Mouse (Mus musculus) left cerebral cortex, adult 8-10 months (tissue): ENCODE measurements at regions not wholly inside any gene's neighbourhood (a gene's known extent, or its start where the extent isn't known, plus 50 kb on each side); places are given as distances from the start of the nearest gene placed in this dataset.

ENCODE experiments used
- DNase-seq, 2 experiments: peaks; one replicate each; pipeline ENCODE4 v3.0.0; 2022; ENCODE audit warnings: low spot score in 2 of 2

GRCm38 (mm10) chr10:122564473-122564872 lies 114.1 kb upstream of the Ppm1h start:
- DNase-seq = no peak

- no peak for DNase-seq
Measured at GRCm38 (mm10) chr10:122566601-122567000, 112.0 kb upstream of the Ppm1h start.

DNA sequence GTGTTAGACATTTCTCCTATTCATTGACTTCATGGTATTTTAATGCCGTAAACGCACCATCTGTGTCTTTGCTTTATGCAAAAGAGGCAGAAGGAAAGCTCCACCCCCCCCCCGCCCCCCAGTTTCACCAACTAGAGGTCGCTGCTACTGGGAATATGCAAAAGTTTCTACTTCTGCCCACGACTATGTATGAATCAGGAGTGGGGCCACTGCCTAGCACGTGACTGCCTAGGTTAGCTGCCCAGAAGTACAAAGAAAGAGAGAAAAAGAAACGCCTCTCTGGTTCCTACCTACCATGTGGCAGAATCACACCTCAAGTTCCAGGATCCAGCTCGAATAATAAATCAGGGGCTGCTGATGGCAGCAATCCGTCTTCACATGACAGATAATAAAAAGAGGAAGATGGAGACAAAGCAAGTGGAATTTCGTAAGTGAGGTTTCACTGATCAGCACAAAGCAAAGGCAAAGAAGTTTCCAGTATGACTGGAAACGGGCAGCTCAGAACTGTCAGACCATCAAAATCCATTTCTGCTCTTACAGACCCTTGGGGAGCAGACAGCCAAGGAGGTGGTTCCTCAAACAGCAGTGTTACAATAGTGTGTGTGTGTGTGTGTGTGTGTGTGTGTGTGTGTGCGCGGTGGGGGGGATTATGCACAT lies 108.9 kb upstream of the Ppm1h start:
- DNase-seq = peak in 1 of 2 experiments; percentile 32

DNA sequence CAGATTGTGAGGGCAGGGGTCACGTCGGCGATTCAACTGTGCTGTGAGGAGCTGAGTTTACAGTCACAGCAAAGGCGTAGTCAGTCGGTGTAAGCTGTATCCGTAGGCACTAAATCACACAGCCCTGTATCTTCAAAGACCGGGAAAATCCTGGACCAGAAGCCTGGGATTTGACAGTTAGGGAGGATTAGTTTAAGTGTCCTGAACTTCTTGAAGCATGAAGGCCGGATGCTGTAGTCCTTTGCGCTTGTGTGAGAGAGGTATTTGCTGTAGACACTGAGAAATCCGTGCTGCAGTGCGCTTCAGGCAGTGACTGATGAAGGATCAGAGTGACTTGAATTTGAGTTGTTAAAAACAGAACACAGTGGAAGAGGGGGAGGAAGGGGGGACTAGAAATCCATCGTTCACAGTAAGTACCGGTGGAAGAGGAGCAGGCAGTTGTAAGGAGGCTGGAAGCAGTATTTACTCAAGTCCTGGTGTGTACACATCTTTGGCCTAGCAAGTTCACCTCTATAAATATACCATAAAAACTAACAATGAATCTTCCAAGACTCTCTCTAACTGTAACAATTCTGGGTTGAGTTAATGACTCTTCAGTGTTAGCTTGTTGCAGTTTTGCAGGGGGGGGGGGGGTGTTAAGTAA lies 107.5 kb upstream of the Ppm1h start:
- no peak for DNase-seq

- DNase-seq = no peak
Measured at GRCm38 (mm10) chr10:122576171-122577063, 102.1 kb upstream of the Ppm1h start.

GRCm38 (mm10) chr10:122578209-122579001 lies 100.2 kb upstream of the Ppm1h start:
- no peak for DNase-seq

DNA sequence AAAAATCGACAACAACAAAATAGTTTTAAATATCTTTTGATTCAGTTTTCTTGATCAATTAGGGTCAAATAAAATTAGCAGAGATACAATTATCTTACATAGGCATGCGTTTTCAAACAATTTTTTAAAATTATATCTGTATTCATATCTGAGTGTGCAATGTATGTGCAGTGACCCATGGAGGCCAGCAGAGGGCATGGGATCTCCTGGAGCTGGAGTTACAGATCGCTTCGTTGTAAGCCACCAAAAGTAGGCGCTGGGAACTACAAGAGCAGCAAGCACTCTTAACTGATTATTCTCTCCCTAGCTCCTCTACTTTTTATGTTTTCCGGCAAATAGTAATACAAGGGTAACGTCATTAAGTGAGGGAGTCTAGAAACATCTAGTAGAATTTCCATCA lies 97.5 kb upstream of the Ppm1h start:
- DNase-seq = no peak

DNA sequence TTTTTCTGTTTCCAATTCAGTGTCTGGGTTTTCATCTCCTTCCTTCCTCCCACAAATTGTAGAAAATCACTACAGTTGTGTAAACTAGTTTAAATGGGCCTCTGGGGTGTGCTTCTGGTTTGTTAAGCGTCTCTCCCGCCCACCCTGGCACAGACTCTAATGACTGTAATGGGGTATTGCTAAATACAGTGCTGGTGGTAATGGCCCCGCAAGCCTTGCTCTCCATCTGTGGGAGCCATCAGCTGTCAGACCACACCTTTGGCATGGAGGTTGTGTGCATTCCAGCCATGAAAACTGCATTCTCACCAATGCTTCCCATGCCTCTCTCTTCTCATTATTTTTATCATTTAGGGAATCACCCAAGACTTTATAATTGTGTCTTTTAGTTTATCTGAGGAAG lies 91.0 kb upstream of the Ppm1h start:
- no peak for DNase-seq

DNA sequence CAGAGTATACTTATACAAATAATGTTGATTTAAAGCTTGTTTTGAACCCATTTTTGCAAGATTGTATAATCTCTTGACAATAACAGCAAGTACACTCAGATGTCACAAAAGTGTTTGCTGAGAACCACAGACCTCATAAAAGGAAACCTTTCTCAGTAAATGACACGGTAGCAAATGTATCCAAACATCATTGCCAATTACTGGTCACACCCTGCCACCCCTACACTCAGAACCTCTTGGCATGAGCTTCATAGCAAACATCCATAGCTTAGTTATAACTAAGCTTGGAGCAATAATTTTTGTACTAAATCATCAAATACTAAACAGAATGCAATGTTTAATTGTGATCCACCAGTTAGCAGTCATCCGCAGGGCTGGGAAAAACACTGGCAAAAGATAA lies 79.1 kb upstream of the Ppm1h start:
- no peak for DNase-seq

DNA sequence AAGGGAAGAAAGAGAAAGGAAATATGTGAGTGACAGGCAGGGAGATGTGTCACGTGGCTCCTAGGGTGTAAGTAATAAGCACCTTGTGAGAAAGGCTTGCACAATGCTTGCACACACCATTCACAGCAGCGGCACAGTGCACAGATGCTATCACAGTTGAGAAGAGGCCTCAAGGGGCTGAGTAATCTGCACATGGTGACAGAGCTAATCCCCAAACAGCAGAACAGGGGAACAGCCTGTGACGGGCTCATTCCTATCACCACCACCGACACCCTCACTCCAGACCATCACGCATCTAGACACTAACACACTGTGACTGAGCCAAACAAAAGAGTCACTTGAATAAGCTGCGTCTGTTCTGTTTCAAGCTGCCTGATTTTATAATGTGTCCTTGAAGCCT lies 76.2 kb upstream of the Ppm1h start:
- no peak for DNase-seq

GRCm38 (mm10) chr10:122603960-122604359 lies 74.6 kb upstream of the Ppm1h start:
- no peak for DNase-seq

DNA sequence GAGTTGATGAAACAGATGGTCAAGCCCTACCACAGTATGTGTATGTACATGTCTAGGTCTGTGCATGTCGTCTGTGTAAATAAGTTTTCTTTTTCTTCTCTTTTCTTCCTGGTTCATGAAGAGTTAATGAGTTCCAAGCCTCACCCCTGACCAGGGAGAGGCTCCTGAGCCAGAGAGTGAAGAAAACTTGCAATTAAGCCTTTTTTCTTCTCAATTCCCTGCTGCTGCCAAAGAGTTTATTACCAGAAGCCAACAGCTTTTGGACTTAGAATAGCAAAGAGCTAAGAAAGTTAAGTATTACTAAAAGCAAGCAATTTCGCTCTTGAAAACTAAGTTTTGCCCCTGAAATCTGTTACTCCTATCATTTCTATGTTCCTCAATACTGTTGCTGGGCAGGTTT lies 65.3 kb upstream of the Ppm1h start:
- no peak for DNase-seq

DNA sequence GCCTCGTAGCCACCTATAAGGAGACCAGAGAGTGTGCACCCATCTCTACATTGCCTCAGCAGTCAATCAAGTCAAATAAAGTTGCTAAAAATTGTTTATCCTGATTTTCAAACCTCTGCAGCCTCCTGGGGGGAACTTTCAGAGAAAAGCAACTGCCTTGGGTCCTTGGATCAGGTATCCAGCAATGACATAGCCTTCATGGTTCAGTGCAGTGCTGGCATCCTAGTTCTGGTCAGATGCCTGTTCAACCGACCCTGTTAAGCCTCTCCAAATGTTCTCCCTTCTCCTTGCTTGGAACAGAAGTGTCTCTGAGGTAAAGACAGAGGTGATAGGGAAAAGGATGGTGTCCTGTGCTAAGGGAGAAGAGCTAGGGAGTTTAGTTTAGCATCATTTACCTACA lies 64.7 kb upstream of the Ppm1h start:
- DNase-seq = no peak

DNA sequence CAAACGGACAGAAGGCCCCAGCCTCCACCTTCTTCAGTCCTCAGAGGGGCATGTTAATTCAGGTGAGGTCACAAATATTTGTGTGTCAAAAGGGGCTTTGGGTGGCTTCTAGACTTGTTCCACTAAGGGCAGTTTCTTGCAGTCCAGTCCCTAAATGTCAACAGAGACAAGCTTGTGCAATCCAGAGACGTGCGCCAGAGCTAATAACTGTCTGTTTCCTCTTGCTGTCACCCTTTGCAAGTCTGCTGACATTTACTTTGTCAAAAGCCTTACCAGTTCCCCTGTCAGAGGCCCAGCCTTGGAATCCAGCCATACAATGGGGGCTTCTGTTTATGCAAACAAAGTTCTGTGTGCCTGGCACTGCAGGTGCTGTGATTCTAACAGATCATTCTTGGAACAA lies 63.8 kb upstream of the Ppm1h start:
- no peak for DNase-seq

DNA sequence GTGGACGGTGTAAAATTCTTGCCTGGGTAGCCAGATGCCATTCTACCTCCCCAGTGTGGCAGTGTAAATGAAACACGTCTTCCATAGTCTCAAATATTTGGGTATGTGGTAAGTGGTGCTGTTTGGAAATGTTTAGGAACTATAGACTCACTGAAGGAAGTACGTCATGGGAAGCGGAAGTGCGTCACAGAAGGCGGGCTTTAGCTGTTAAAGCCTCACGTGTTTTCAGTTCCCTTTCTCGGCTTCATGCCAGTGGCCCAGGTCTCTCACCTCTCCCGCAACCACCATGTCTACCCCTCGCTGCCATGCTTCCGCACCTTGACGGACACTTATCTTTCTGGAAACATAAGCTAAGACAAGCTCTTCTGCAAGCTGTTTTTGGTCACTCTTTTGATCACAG lies 62.9 kb upstream of the Ppm1h start:
- no peak for DNase-seq

DNA sequence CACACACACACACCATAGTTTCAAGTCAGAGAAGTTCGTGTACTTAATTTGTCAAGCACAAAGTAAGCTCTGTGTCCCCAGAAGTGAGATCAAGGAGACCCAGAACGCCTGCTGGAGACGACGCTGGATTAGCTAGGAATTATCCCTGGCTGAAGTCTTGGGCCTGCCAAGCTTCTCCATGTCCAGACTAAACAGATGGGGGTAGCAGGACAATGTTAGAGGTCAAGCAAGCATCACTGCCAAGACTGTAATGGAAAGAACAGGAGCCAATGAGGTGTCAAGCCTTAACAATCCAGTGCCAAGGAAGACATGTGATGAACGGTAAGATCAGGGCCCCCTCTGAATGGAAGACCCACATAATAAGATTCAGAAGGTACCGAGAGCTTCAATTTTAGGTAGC lies 62.2 kb upstream of the Ppm1h start:
- no peak for DNase-seq

DNA sequence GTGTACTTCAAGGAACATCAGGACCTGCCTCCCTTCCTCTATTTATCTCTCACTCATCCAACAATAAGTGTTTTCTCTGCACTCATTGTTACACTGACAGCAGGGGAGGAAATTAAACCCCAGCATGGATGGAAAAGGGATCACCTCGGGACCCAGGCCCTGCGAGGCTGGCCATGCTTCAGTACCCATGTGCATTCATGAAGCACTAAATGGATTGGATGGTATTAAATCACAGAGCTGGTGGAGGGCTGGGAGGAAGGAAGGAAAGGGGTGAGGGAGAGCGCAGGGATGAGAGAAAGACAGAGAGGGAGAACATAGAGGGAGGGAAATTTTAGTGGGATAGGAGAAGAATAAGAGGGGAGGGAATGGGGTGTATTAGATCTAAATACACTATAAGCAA lies 59.7 kb upstream of the Ppm1h start:
- DNase-seq = no peak

GRCm38 (mm10) chr10:122619406-122620116 lies 59.0 kb upstream of the Ppm1h start:
- DNase-seq = no peak
